Mouse (Mus musculus): ENCODE measurements around the gene Mink1. TPM values are rescaled to one million over a fixed set of nuclear protein-coding genes. Genes with fewer than 3 reads are reported as not detected.
A peak's percentile ranks its signal among the peaks of the same experiment; 100 is the strongest.

Mink1 gene
- total and polyA plus RNA-seq, 3 experiments = 33.8 to 230 (median 57.3) TPM

DNA sequence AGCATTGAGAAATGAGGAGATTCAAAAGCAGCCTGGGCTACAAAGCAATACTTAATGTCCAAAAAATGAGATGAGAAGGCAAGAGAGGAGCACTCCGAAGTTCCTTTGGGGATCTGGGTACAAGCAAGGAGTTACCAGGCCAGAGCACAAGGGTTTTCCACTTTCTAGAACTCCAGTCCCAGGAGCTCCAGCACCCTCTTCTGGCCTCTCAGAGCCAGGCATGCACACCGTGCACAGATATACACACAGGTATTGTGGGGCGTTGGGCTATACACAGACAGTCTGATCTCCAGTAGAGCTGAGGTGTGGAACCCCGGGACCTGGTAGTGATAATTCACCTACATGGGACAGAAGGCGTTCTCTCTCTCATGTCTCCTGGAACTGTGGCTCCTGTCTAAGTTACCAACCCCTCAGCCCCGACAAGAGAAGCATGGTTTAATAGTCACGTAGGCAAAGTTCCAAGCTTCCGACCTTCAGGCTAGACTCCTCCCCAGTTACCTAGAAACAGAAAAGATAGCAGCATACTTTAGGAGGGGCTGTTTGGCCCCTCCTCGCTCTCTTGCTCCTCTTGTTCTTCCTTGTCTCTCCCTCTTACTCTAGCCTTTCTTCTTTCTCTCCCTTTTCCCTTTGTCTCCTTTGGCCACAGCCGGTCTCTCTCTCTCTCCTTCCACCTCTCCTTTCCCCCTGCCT is 60.5 kb downstream of the Mink1 start (continued):
- TF ChIP-seq RAD21 (IDR thresholded peaks at IDR 0.05; ENCODE audit: low read depth, low read length) (peak; percentile 88), ZMIZ1 (IDR thresholded peaks at IDR 0.05; ENCODE audit: low read depth, low read length) (no peak), MXI1 (IDR thresholded peaks at IDR 0.05; ENCODE audit: low read depth, low read length) (peak; percentile 88), GATA1 (IDR thresholded peaks at IDR 0.05; ENCODE audit: low read depth, low read length) (peak; percentile 53), CTCF (IDR thresholded peaks at IDR 0.05 in 2 of 3, conservative IDR thresholded peaks at IDR 0.05 in 1 of 3; ENCODE audit: control insufficient read depth in 1 of 3, insufficient read depth in 1 of 3, low read depth in 2 of 3, low read length in 3 of 3, poor library complexity in 1 of 3, severe bottlenecking in 1 of 3) (peak; percentile 67 to 93 (median 86)), TCF12 (IDR thresholded peaks at IDR 0.05; ENCODE audit: low read depth, low read length) (no peak), NRF1 (IDR thresholded peaks at IDR 0.05; ENCODE audit: insufficient read depth, low read depth, low read length, poor library complexity, severe bottlenecking) (no peak), RCOR1 (IDR thresholded peaks at IDR 0.05; ENCODE audit: low read depth, low read length) (no peak), HCFC1 (IDR thresholded peaks at IDR 0.05; ENCODE audit: low read depth, low read length) (no peak), NELFE (IDR thresholded peaks at IDR 0.05; ENCODE audit: low read depth, low read length) (no peak), MEF2A (IDR thresholded peaks at IDR 0.05; ENCODE audit: extremely low read depth, insufficient replicate concordance, low read depth, low read length, poor library complexity, severe bottlenecking) (no peak), ETS1 (IDR thresholded peaks at IDR 0.05; ENCODE audit: low read depth, low read length) (no peak), MAFK (IDR thresholded peaks at IDR 0.05; ENCODE audit: borderline replicate concordance, low read depth, low read length) (no peak), TBP (IDR thresholded peaks at IDR 0.05; ENCODE audit: low read depth, low read length) (peak; percentile 55; the same call in 1 of the 2 replicates), ZC3H11A (IDR thresholded peaks at IDR 0.05; ENCODE audit: low read depth, low read length) (peak; percentile 87), POLR2AphosphoS2 (IDR thresholded peaks at IDR 0.05; ENCODE audit: low read length) (no peak), BHLHE40 (IDR thresholded peaks at IDR 0.05; ENCODE audit: borderline replicate concordance, low read depth, low read length) (no peak), GABPA (IDR thresholded peaks at IDR 0.05; ENCODE audit: low read depth, low read length) (no peak), UBTF (IDR thresholded peaks at IDR 0.05; ENCODE audit: borderline replicate concordance, insufficient read depth, low read depth, low read length) (no peak), SIN3A (IDR thresholded peaks at IDR 0.05; ENCODE audit: low read length) (peak; percentile 70; the same call in 1 of the 2 replicates), EP300 (IDR thresholded peaks at IDR 0.05; ENCODE audit: low read depth in 1 of 2, low read length in 2 of 2) (no peak)

- H3K9me3 ChIP-seq (replicated peaks; ENCODE audit: insufficient read depth, low read length) = no peaks in the 10 kb centered on the region
- no peak overlapping the region for H3K27ac ChIP-seq (ENCODE audit: control insufficient read depth, low read depth, low read length)
- no peak overlapping the region for H3K9ac ChIP-seq (ENCODE audit: control insufficient read depth, low read depth, low read length, poor library complexity, severe bottlenecking)
- TF ChIP-seq MXI1 (IDR thresholded peaks at IDR 0.05; ENCODE audit: low read depth, low read length) = peak; percentile 55; the same call in 1 of the 2 replicates
- TF ChIP-seq USF1 (IDR thresholded peaks at IDR 0.05; ENCODE audit: low read depth, low read length) = peak; percentile 59
- TF ChIP-seq MAZ (IDR thresholded peaks at IDR 0.05; ENCODE audit: low read depth, low read length) = no peak
- no peak for TF ChIP-seq MAFK (IDR thresholded peaks at IDR 0.05; ENCODE audit: borderline replicate concordance, low read depth, low read length)
- no peak for TF ChIP-seq RCOR1 (IDR thresholded peaks at IDR 0.05; ENCODE audit: low read depth, low read length)
- peak; percentile 79 to 81 (median 80) for TF ChIP-seq CTCF (IDR thresholded peaks at IDR 0.05 in 2 of 3, conservative IDR thresholded peaks at IDR 0.05 in 1 of 3; ENCODE audit: control insufficient read depth in 1 of 3, insufficient read depth in 1 of 3, low read depth in 2 of 3, low read length in 3 of 3, poor library complexity in 1 of 3, severe bottlenecking in 1 of 3)
- TF ChIP-seq MYB (IDR thresholded peaks at IDR 0.05; ENCODE audit: low read depth, low read length) = no peak
- no peak for TF ChIP-seq KAT2A (conservative IDR thresholded peaks at IDR 0.05; ENCODE audit: low read depth, low read length)
- no peak for TF ChIP-seq NELFE (IDR thresholded peaks at IDR 0.05; ENCODE audit: low read depth, low read length)
- TF ChIP-seq MAX (IDR thresholded peaks at IDR 0.05; ENCODE audit: low read length) = peak; percentile 85
- TF ChIP-seq ZC3H11A (IDR thresholded peaks at IDR 0.05; ENCODE audit: low read depth, low read length) = peak; percentile 78
- TF ChIP-seq SIN3A (IDR thresholded peaks at IDR 0.05; ENCODE audit: low read length) = peak; percentile 62; the same call in 1 of the 2 replicates
- TF ChIP-seq ZMIZ1 (IDR thresholded peaks at IDR 0.05; ENCODE audit: low read depth, low read length) = no peak
- TF ChIP-seq TAL1 (IDR thresholded peaks at IDR 0.05; ENCODE audit: low read length) = no peak
- TF ChIP-seq RAD21 (IDR thresholded peaks at IDR 0.05; ENCODE audit: low read depth, low read length) = peak; percentile 76
- peak; percentile 91 for TF ChIP-seq SMC3 (IDR thresholded peaks at IDR 0.05; ENCODE audit: low read depth, low read length)
- TF ChIP-seq JUND (IDR thresholded peaks at IDR 0.05; ENCODE audit: low read depth, low read length) = no peak
- peak; percentile 95 for TF ChIP-seq MYC (IDR thresholded peaks at IDR 0.05; ENCODE audit: low read depth, low read length)
- DNase-seq (ENCODE audit: low read depth, low spot score) = peak; percentile 89
- no peaks in the 10 kb centered on the region for H3K79me2 ChIP-seq (ENCODE audit: control insufficient read depth, insufficient read depth, low read length, poor library complexity)
- H3K27me3 ChIP-seq (ENCODE audit: control insufficient read depth in 1 of 2, insufficient read depth in 2 of 2, low read length in 2 of 2) = no peaks in the 10 kb centered on the region
- H3K36me3 ChIP-seq (ENCODE audit: control insufficient read depth in 1 of 2, insufficient read depth in 2 of 2, low read length in 2 of 2) = peaks cover 0 to 14% of the 10 kb centered on the region in 2 experiments; a peak in 2 of 4 replicates
- H3K4me1 ChIP-seq (ENCODE audit: control insufficient read depth in 1 of 2, insufficient read depth in 2 of 2, low read length in 2 of 2) = peaks cover 5 to 16% of the 10 kb centered on the region in 2 experiments
- H3K4me3 ChIP-seq (ENCODE audit: control insufficient read depth in 1 of 2, insufficient read depth in 1 of 2, low read depth in 2 of 2, low read length in 2 of 2) = no peak overlapping the region
These were observed 62.8 kb downstream of the Mink1 start for GRCm38 (mm10) chr11:70625473-70625872.

Measured in MEL (cell line).